Mouse (Mus musculus) stomach, embryonic 14.5 days (tissue): Measurements from ENCODE around the gene Gm281. TPM values are rescaled to one million over a fixed set of nuclear protein-coding genes. Genes with fewer than 3 reads are reported as not detected.

Source experiments
- ATAC-seq: fragments of 200-750 bp; cut with Nextera tagmentation; 2 replicates; pipeline ENCODE4 v1.8.0; 2017; ENCODE audit warnings: low read depth, moderate TSS enrichment; ENCODE audit not compliant: insufficient number of reproducible peaks, insufficient read depth, low FRiP score
- H3K27ac ChIP-seq: fragments of 300-500 bp; sonication (generic); 2 replicates; pipeline ENCODE4 v1.5.1; 2014; ENCODE audit warnings: mild to moderate bottlenecking, low read length, moderate library complexity, mixed read lengths
- H3K27me3 ChIP-seq: fragments of 300-500 bp; sonication (generic); 2 replicates; pipeline ENCODE4 v1.6.1; 2014; ENCODE audit warnings: low read length, control low read depth, mixed read lengths; ENCODE audit not compliant: control insufficient read depth, insufficient read depth
- H3K36me3 ChIP-seq: fragments of 300-500 bp; sonication (generic); 2 replicates; pipeline ENCODE4 v1.6.1; 2014; ENCODE audit warnings: mild to moderate bottlenecking, control low read depth, low read length, moderate library complexity, mixed read lengths; ENCODE audit not compliant: control insufficient read depth, insufficient read depth
- H3K4me1 ChIP-seq: fragments of 300-500 bp; sonication (generic); 2 replicates; pipeline ENCODE4 v1.6.1; 2014; ENCODE audit warnings: low read length, control low read depth, mixed read lengths; ENCODE audit not compliant: control insufficient read depth, insufficient read depth
- H3K4me2 ChIP-seq: fragments of 300-500 bp; sonication (generic); replicated peaks from 2 replicates; pipeline ENCODE4 v1.6.1; 2014; ENCODE audit warnings: low read depth, low read length, control low read depth
- H3K4me3 ChIP-seq: fragments of 300-500 bp; sonication (generic); 2 replicates; pipeline ENCODE4 v1.5.1; 2014; ENCODE audit warnings: low read depth, low read length, control low read depth
- H3K9ac ChIP-seq: fragments of 300-500 bp; sonication (generic); replicated peaks from 2 replicates; pipeline ENCODE4 v1.6.1; 2014; ENCODE audit warnings: low read depth, mild to moderate bottlenecking, control low read depth, low read length, moderate library complexity, mixed read lengths
- H3K9me3 ChIP-seq: fragments of 300-500 bp; sonication (generic); 2 replicates; pipeline ENCODE4 v1.6.1; 2016; ENCODE audit warnings: low read depth, low read length, control low read depth; ENCODE audit not compliant: control insufficient read depth
- WGBS: fragments of 180-500 bp; shearing (Covaris S2); extraction: QIAGEN DNeasy Blood & Tissue Kit; methylation state at CpG from one replicate; pipeline ENCODE4 v1.1.7; 2014; 5-methylcytosine and 5-hydroxymethylcytosine counted together
- microRNA-seq: library from miRNA; unstranded; fragments of <30 nt; microRNA quantifications from one replicate; pipeline ENCODE4, GENCODE M21; 2016
- polyA plus RNA-seq: library from polyadenylated mRNA; unstranded; fragments of >200 nt; fragmentation: Nextera tagmentation; extraction: Ambion mirVana; gene quantifications from 2 replicates; pipeline ENCODE4 v1.2.1, GENCODE M21; 2014

The Gm281 gene
- polyA plus RNA-seq, 1 experiment from 2014 or later = not detected

GRCm38 (mm10) chr14:13778383-13778782 is 135.9 kb downstream of the Gm281 start:
- H3K9ac ChIP-seq = no peak overlapping the region
- 56% methylated on average over 4 of the region's 6 CpGs for WGBS
- H3K27ac ChIP-seq = no peak overlapping the region
- ATAC-seq = no peak
- no peaks in the 10 kb centered on the region for H3K36me3 ChIP-seq
- H3K9me3 ChIP-seq = no peaks in the 10 kb centered on the region
- H3K4me1 ChIP-seq = no peaks in the 10 kb centered on the region
- H3K4me3 ChIP-seq = no peak overlapping the region
- no peaks in the 10 kb centered on the region for H3K27me3 ChIP-seq
- no peak overlapping the region for H3K4me2 ChIP-seq

DNA sequence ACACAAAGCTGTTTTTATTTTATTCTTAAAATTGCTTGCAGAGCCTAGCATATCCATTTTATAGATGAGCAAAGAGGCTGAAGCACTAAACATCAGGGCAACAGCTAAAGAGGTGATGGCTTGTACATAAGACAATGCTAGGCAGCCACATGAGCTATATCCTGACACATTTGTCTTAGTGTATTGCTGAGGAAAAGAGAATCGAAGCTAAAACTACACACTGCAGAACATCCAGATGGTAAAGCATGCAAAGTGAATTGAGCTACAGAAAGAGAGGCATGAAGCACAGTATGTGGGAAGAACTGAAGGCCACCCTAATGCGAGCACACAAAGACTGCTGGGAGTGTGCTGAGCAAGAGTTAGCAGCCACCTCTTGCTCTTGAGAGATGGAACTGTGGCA is 143.1 kb downstream of the Gm281 start:
- no peaks in the 10 kb centered on the region for H3K9me3 ChIP-seq
- peaks cover 9% of the 10 kb centered on the region for H3K4me1 ChIP-seq
- no peak overlapping the region for H3K4me3 ChIP-seq
- no peak overlapping the region for H3K4me2 ChIP-seq
- H3K27me3 ChIP-seq = no peaks in the 10 kb centered on the region
- no peaks in the 10 kb centered on the region for H3K36me3 ChIP-seq
- H3K9ac ChIP-seq = no peak overlapping the region
- no peak for ATAC-seq
- H3K27ac ChIP-seq = no peak overlapping the region
- 32% methylated on average over 2 of the region's 2 CpGs for WGBS

GRCm38 (mm10) chr14:13770686-13771085 is 143.6 kb downstream of the Gm281 start:
- Histone ChIP-seq H3K9ac (no peak overlapping the region), H3K27ac (peak overlapping the region; percentile 52; the same call in 1 of the 2 replicates), H3K4me3 (no peak overlapping the region), H3K27me3 (no peaks in the 10 kb centered on the region), H3K9me3 (no peaks in the 10 kb centered on the region), H3K4me2 (no peak overlapping the region), H3K36me3 (no peaks in the 10 kb centered on the region), H3K4me1 (peaks cover 9% of the 10 kb centered on the region)
- 0% methylated on average over 1 of the region's 1 CpGs for WGBS
- ATAC-seq = peak; percentile 85; the same call in 1 of the 2 replicates

Small RNA genes within 50 kb of the gene (microRNA-seq; reads per million reads assigned to microRNA genes)
- gene Gm27506 = not detected

Other genes with a start within 250 kb of the Gm281 start
- not detected in 2 replicates for gene Sntn, start 243.6 kb downstream of the Gm281 start, polyA plus RNA-seq
- gene Atxn7, start 47.0 kb upstream of the Gm281 start, polyA plus RNA-seq = 7.2 and 8.1 TPM in 2 replicates
- 193 and 195 TPM in 2 replicates for gene Thoc7, start 47.4 kb upstream of the Gm281 start, polyA plus RNA-seq
- gene Psmd6, start 206.5 kb upstream of the Gm281 start, polyA plus RNA-seq = 209 and 237 TPM in 2 replicates